Mouse (Mus musculus): Measurements from ENCODE around the gene Vwa3b.

GRCm38 (mm10) chr1:37149866-37150265 is 123.5 kb downstream of the Vwa3b start:
- no peak for TF ChIP-seq CTCF (IDR thresholded peaks at IDR 0.05; ENCODE audit: extremely low read depth, insufficient read length, insufficient replicate concordance, low read depth, low read length)
- TF ChIP-seq POLR2A (IDR thresholded peaks at IDR 0.05; ENCODE audit: low read depth, low read length) = no peak
